Mouse (Mus musculus) inflammation-experienced regulatory T-cells, adult 16 weeks (primary cell): Measurements from ENCODE around the gene Igdcc4. TPM values are rescaled to one million over a fixed set of nuclear protein-coding genes. Genes with fewer than 3 reads are reported as not detected.

Experiments
- polyA plus RNA-seq: library from polyadenylated mRNA; unstranded; fragments of 100-300 nt; shearing (Covaris generic); gene quantifications from one replicate; pipeline ENCODE4 v1.2.1, GENCODE M21; 2017

Igdcc4 gene
- 0.20 TPM for polyA plus RNA-seq

GRCm38 (mm10) chr9:65100991-65101685 is at the start of gene Igdcc4:
Gene Igdcc4 (plus strand): TSS chr9:65101486.

DNA sequence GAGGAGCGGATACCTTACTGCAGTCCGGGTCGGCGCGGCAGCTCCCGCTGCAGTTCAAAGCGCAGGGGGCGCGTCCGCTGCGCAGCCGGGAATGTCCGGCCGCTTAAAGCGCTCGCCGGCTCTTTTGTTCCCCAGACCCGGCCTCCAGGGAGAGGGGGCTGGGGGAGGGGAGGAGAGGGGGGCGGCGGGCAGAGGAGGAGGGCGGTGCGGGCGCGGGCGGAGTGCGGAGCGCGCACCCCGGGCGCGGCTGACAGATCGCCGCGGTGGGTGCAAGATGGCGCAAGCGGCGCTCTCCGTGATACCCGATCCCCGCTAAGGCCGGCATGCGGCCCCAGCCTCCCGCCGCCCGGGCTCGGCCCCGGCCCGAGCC is 39.6 kb downstream of the Igdcc4 start, which contains the start of gene Igdcc3:
Gene Igdcc3 (plus strand): TSS at position 254 of the 370 bp plus-strand sequence.

Other genes starting within 250 kb of the Igdcc4 start
- gene Slc24a1, start 149.9 kb upstream of the Igdcc4 start, polyA plus RNA-seq = not detected
- gene Ints14, start 140.6 kb upstream of the Igdcc4 start, polyA plus RNA-seq = 53.2 TPM
- 236 TPM for gene Hacd3, start 79.8 kb upstream of the Igdcc4 start, polyA plus RNA-seq
- 49.5 TPM for gene Dpp8, start 69.1 kb upstream of the Igdcc4 start, polyA plus RNA-seq
- not detected for gene Igdcc3, start 39.7 kb downstream of the Igdcc4 start, polyA plus RNA-seq
- gene Parp16, start 93.9 kb downstream of the Igdcc4 start, polyA plus RNA-seq = 11.8 TPM
- not detected for gene Cilp, start 163.7 kb downstream of the Igdcc4 start, polyA plus RNA-seq
- 59.2 TPM for gene Clpx, start 192.8 kb downstream of the Igdcc4 start, polyA plus RNA-seq
- 4.2 TPM for gene Pdcd7, start 244.6 kb downstream of the Igdcc4 start, polyA plus RNA-seq